Mouse (Mus musculus) adrenal gland, adult 8-10 months (tissue): ENCODE data around the gene Cks1b. TPM values are rescaled to one million over a fixed set of nuclear protein-coding genes. Genes with fewer than 3 reads are reported as not detected.

Experiments
- DNase-seq: peaks from one replicate; pipeline ENCODE4 v3.0.0; 2022
- total RNA-seq, 4 experiments: library from RNA; stranded (reverse); gene quantifications; 2 replicates each; pipeline ENCODE4 v1.2.4; 2022

Gene Cks1b
- total RNA-seq, 4 experiments from 2014 or later = 20.3 to 33.2 (median 27.4) TPM

- DNase-seq = no peak
Observed at GRCm38 (mm10) chr3:89395419-89395805, 22.8 kb downstream of the Cks1b start.

GRCm38 (mm10) chr3:89394894-89395256 is 23.3 kb downstream of the Cks1b start:
- DNase-seq = peak; percentile 87

GRCm38 (mm10) chr3:89394006-89394893 is 23.9 kb downstream of the Cks1b start, which contains the start of gene Zbtb7b:
TSS of gene Zbtb7b (minus strand) at chr3:89394776.
- peak; percentile 87 for DNase-seq

- DNase-seq = peak; percentile 99
Observed at GRCm38 (mm10) chr3:89393605-89394004, 24.6 kb downstream of the Cks1b start.

- DNase-seq = no peak
Observed at GRCm38 (mm10) chr3:89392871-89393311, 25.3 kb downstream of the Cks1b start.

- peak; percentile 80 for DNase-seq
Observed at GRCm38 (mm10) chr3:89391663-89392511, 26.3 kb downstream of the Cks1b start.

GRCm38 (mm10) chr3:89390699-89391662 is 27.2 kb downstream of the Cks1b start:
- no peak for DNase-seq

GRCm38 (mm10) chr3:89390111-89390515 is 28.1 kb downstream of the Cks1b start:
- peak; percentile 86 for DNase-seq

- DNase-seq = no peak
Observed at GRCm38 (mm10) chr3:89388901-89389740, 29.1 kb downstream of the Cks1b start.

GRCm38 (mm10) chr3:89388134-89388881 is 29.9 kb downstream of the Cks1b start:
- no peak for DNase-seq

GRCm38 (mm10) chr3:89387632-89388031 is 30.6 kb downstream of the Cks1b start:
- no peak for DNase-seq

GRCm38 (mm10) chr3:89386438-89387420 is 31.5 kb downstream of the Cks1b start:
- DNase-seq = no peak

- no peak for DNase-seq
Observed at GRCm38 (mm10) chr3:89385451-89385850, 32.7 kb downstream of the Cks1b start.

GRCm38 (mm10) chr3:89384331-89385076 is 33.7 kb downstream of the Cks1b start:
- no peak for DNase-seq

- no peak for DNase-seq
Observed at GRCm38 (mm10) chr3:89383651-89384255, 34.4 kb downstream of the Cks1b start.

GRCm38 (mm10) chr3:89382950-89383349 is 35.2 kb downstream of the Cks1b start:
- no peak for DNase-seq

GRCm38 (mm10) chr3:89382033-89382882 is 35.9 kb downstream of the Cks1b start:
- DNase-seq = no peak
